Mouse (Mus musculus): ENCODE data around the gene Cldn7. TPM values are rescaled to one million over a fixed set of nuclear protein-coding genes. Genes with fewer than 3 reads are reported as not detected.

Cldn7 gene
- polyA plus RNA-seq, 1 experiment from 2014 or later: 397 TPM

DNA sequence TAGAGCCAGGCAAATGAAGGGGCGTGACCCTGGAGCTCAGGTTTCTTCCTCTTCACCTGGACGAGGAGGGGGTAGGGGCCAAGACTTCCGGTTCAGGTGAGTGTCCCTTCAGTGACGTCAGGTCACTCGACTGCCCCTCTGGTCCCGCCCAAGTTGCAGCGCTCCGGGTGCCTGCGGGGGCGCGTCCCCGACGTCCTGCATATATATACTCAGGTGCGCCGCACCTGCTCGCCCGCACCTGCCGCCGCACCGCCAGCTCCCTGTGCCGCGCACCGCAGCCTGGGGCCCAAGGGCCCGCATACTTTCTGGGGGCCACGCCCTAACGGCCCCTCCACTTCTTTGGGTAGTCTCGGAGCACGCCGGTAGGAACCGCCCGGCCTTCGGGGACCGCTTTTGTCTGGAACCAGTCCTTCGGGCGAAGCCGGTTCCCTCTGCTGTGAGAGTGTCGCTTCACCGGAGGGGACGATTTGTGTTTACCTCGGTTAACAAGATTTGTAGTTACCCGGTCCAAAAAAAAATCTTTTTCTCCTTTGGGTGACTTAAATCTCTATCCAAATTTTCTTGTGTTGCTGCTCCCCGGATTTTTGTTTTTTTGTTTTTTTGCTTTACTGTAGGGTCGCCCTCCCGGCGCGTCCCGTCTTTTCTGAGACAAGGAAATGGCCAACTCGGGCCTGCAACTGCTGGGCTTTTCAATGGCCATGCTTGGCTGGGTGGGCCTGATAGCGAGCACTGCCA is 859 bp downstream of the Cldn7 start:
- 2% methylated on average over 49 of the region's 49 CpGs for WGBS
- peak; percentile 83 for ATAC-seq (ENCODE audit: insufficient read depth, low FRiP score)
- Histone ChIP-seq H3K4me1 (ENCODE audit: control insufficient read depth, insufficient read depth, low read length) (no peaks in the 10 kb centered on the region), H3K27me3 (ENCODE audit: control insufficient read depth, insufficient read depth, low read length) (peaks cover 39% of the 10 kb centered on the region), H3K27ac (ENCODE audit: low read length) (peak overlapping the region; percentile 92), H3K36me3 (ENCODE audit: control insufficient read depth, insufficient read depth, low read length) (no peaks in the 10 kb centered on the region), H3K9me3 (replicated peaks; ENCODE audit: control insufficient read depth, low read length) (no peaks in the 10 kb centered on the region), H3K4me3 (replicated peaks; ENCODE audit: low read length) (peak overlapping the region; percentile 57), H3K4me2 (ENCODE audit: low read depth, low read length) (peak overlapping the region; percentile 57), H3K9ac (ENCODE audit: low read length) (peak overlapping the region; percentile 79)

DNA sequence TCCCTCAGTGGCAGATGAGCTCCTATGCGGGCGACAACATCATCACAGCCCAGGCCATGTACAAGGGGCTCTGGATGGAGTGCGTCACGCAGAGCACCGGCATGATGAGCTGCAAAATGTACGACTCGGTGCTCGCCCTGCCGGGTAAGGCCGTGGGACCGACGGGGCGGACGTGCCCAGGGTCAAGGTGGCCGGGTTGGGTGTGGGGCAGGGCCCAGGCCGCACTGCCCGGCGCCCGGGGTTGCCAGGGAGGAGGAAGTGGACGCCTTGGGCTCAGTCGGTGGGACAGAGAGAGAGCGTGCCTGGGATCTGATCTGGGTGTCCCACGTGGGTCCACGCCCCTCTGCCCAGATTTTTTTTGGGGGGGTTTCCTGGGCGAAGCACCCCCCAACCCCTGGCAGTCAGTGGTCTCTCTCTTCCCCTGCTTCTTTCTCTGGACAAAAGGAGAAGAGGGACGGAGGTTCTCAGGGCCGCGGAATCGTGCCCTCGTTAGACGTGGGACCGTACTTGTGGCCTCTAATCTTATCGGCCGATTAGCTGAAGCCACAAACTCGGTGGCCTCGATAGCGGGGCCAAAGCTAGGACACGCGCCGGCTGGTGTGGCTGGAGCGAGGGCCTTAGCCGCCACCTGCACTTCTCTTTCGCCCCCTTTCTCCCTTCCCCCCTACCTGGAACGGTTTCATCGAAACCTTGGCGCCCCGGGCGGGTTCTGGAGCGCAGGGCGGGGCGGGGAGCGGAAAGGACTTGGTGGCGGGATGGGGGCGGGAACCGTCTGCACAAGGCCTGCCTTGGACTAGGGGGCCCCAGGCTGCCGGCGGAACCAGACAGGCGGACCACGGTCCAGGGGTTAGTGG is 1.7 kb downstream of the Cldn7 start:
- 2% methylated on average over 59 of the region's 59 CpGs for WGBS
- ATAC-seq (ENCODE audit: insufficient read depth, low FRiP score): peak; percentile 78
- Histone ChIP-seq H3K4me2 (ENCODE audit: low read depth, low read length) (peak overlapping the region; percentile 57), H3K27me3 (ENCODE audit: control insufficient read depth, insufficient read depth, low read length) (peaks cover 39% of the 10 kb centered on the region), H3K4me1 (ENCODE audit: control insufficient read depth, insufficient read depth, low read length) (no peaks in the 10 kb centered on the region), H3K36me3 (ENCODE audit: control insufficient read depth, insufficient read depth, low read length) (no peaks in the 10 kb centered on the region), H3K4me3 (replicated peaks; ENCODE audit: low read length) (peak overlapping the region; percentile 57), H3K9me3 (replicated peaks; ENCODE audit: control insufficient read depth, low read length) (no peaks in the 10 kb centered on the region), H3K27ac (ENCODE audit: low read length) (peak overlapping the region; percentile 92), H3K9ac (ENCODE audit: low read length) (peak overlapping the region; percentile 79)

DNA sequence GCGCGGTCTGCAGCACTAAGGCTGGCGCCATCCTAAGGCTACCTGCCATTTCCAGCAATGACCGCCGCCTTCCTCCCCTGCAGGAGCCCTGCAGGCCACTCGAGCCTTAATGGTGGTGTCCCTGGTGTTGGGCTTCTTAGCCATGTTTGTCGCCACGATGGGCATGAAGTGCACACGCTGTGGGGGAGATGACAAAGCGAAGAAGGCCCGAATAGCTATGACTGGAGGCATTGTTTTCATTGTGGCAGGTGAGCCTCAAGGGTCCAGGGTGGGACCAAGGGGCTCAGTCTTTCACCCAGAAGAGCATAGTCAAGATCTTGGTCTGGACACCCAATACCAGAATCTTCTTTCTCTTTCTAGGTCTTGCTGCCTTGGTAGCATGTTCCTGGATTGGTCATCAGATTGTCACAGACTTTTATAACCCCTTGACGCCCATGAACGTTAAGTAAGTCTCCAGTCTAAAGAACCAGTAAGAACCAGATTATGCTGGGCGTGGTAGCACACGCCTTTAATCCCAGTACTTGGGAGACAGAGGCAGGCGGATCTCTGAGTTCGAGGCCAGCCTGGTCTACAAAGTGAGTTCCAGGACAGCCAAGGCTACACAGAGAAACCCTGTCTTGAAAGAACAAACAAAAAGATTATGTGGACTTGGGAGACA is 2.4 kb downstream of the Cldn7 start:
- H3K9me3 ChIP-seq (replicated peaks; ENCODE audit: control insufficient read depth, low read length): no peaks in the 10 kb centered on the region
- H3K9ac ChIP-seq (ENCODE audit: low read length): peak overlapping the region; percentile 79
- H3K4me3 ChIP-seq (replicated peaks; ENCODE audit: low read length): peak overlapping the region; percentile 57
- peak overlapping the region; percentile 57 for H3K4me2 ChIP-seq (ENCODE audit: low read depth, low read length)
- H3K27me3 ChIP-seq (ENCODE audit: control insufficient read depth, insufficient read depth, low read length): peaks cover 39% of the 10 kb centered on the region
- WGBS: 36% methylated on average over 17 of the region's 17 CpGs
- H3K4me1 ChIP-seq (ENCODE audit: control insufficient read depth, insufficient read depth, low read length): no peaks in the 10 kb centered on the region
- H3K27ac ChIP-seq (ENCODE audit: low read length): peak overlapping the region; percentile 92
- H3K36me3 ChIP-seq (ENCODE audit: control insufficient read depth, insufficient read depth, low read length): no peaks in the 10 kb centered on the region
- ATAC-seq (ENCODE audit: insufficient read depth, low FRiP score): no peak

DNA sequence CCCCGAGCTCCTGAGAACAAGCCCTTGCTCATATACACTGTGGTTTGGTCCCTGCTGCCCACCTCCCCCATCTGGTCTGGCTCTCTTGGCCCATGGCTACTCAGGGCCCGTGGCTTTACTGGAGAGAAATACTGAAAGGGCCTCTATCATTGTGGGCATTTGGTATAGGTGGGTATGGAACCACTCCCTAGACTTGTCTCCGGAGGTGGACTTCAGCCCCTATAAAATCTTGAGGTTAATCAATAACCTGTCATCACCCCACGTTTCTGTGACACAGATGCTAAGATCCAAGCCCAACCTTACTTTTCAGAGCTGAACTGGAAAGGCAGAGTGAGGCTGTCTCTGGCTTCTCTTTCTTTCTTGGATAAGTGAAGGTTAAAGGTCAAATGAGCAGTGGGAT is 4.2 kb downstream of the Cldn7 start:
- Histone ChIP-seq H3K27me3 (ENCODE audit: control insufficient read depth, insufficient read depth, low read length) (peaks cover 27% of the 10 kb centered on the region), H3K4me3 (replicated peaks; ENCODE audit: low read length) (no peak overlapping the region), H3K36me3 (ENCODE audit: control insufficient read depth, insufficient read depth, low read length) (0 out of 2 replicates have a peak, but pooled peaks cover 2% of the 10 kb centered on the region), H3K4me1 (ENCODE audit: control insufficient read depth, insufficient read depth, low read length) (no peaks in the 10 kb centered on the region), H3K4me2 (ENCODE audit: low read depth, low read length) (no peak overlapping the region), H3K9ac (ENCODE audit: low read length) (no peak overlapping the region), H3K27ac (ENCODE audit: low read length) (no peak overlapping the region), H3K9me3 (replicated peaks; ENCODE audit: control insufficient read depth, low read length) (no peaks in the 10 kb centered on the region)
- WGBS: 70% methylated on average over 4 of the region's 4 CpGs
- ATAC-seq (ENCODE audit: insufficient read depth, low FRiP score): no peak

DNA sequence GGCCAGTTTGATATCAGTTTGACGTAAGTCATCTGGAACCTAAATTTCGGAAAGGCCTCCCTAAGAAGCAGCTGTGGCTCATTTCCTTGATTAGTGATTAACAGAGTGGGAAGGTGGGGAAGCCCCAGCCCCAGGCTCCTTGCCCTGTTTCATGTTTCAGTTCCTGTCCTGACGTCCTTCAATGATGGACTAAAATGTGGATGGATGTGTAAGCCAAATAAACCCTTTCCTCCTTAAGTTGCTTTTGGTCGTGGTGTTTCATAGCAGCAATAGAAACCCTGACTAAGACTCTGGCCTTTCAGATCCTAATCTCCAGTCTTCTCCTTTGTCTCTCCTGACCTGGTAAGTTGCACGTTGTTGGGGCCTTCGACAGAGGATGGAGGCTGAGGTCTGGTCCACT is 5.6 kb downstream of the Cldn7 start:
- peaks cover 14% of the 10 kb centered on the region for H3K27me3 ChIP-seq (ENCODE audit: control insufficient read depth, insufficient read depth, low read length)
- no peak overlapping the region for H3K4me2 ChIP-seq (ENCODE audit: low read depth, low read length)
- no peak for ATAC-seq (ENCODE audit: insufficient read depth, low FRiP score)
- no peak overlapping the region for H3K27ac ChIP-seq (ENCODE audit: low read length)
- 63% methylated on average over 6 of the region's 6 CpGs for WGBS
- H3K9ac ChIP-seq (ENCODE audit: low read length): no peak overlapping the region
- no peaks in the 10 kb centered on the region for H3K4me1 ChIP-seq (ENCODE audit: control insufficient read depth, insufficient read depth, low read length)
- no peaks in the 10 kb centered on the region for H3K9me3 ChIP-seq (replicated peaks; ENCODE audit: control insufficient read depth, low read length)
- peaks cover 11% of the 10 kb centered on the region for H3K36me3 ChIP-seq (ENCODE audit: control insufficient read depth, insufficient read depth, low read length)
- no peak overlapping the region for H3K4me3 ChIP-seq (replicated peaks; ENCODE audit: low read length)

DNA sequence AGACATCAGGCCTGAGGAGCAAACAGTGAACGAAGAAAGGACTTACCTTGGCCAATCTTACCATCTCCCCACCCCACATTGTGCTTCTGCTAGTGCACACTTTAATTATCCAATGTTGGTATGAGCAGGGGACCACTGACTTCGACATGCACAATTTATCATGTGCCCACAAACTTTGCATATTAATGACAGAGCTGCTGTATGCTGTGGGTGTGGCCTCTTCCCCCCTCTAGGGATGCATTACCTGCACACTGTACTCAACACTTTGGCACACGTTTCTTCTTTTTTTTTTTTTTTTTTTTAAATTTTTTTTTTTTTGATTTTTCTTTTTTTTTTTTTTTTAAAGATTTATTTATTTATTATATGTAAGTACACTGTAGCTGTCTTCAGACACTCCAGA is 6.2 kb downstream of the Cldn7 start:
- Histone ChIP-seq H3K27me3 (ENCODE audit: control insufficient read depth, insufficient read depth, low read length) (peaks cover 10% of the 10 kb centered on the region), H3K9me3 (replicated peaks; ENCODE audit: control insufficient read depth, low read length) (no peaks in the 10 kb centered on the region), H3K4me2 (ENCODE audit: low read depth, low read length) (no peak overlapping the region), H3K4me1 (ENCODE audit: control insufficient read depth, insufficient read depth, low read length) (no peaks in the 10 kb centered on the region), H3K27ac (ENCODE audit: low read length) (no peak overlapping the region), H3K36me3 (ENCODE audit: control insufficient read depth, insufficient read depth, low read length) (peaks cover 11% of the 10 kb centered on the region), H3K9ac (ENCODE audit: low read length) (no peak overlapping the region), H3K4me3 (replicated peaks; ENCODE audit: low read length) (no peak overlapping the region)
- ATAC-seq (ENCODE audit: insufficient read depth, low FRiP score): no peak
- WGBS: 59% methylated on average over 3 of the region's 3 CpGs

DNA sequence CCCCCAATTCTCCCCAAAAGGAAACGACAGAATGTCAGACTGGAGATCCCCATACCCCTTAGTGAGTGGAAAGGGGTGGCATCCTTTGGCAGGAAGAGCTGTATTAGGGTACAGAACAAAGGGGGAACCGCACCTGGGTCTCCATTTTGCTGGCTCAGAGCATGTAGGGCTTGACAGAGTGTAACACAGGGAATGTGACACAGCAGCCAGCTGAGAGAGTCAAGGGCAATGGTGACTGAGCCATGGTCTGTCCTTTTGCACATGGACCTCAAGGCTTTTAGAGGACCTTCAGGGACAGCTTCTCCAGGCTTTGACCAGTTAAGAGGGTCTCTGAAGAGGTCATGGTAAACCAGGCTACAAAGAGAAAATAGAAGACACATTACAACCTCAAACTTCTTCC is 10.3 kb downstream of the Cldn7 start:
- Histone ChIP-seq H3K4me1 (ENCODE audit: control insufficient read depth, insufficient read depth, low read length) (peaks cover 3% of the 10 kb centered on the region; the same call in 1 of the 2 replicates), H3K36me3 (ENCODE audit: control insufficient read depth, insufficient read depth, low read length) (peaks cover 11% of the 10 kb centered on the region), H3K4me3 (replicated peaks; ENCODE audit: low read length) (no peak overlapping the region), H3K9ac (ENCODE audit: low read length) (no peak overlapping the region), H3K4me2 (ENCODE audit: low read depth, low read length) (no peak overlapping the region), H3K27ac (ENCODE audit: low read length) (no peak overlapping the region), H3K27me3 (ENCODE audit: control insufficient read depth, insufficient read depth, low read length) (no peaks in the 10 kb centered on the region), H3K9me3 (replicated peaks; ENCODE audit: control insufficient read depth, low read length) (no peaks in the 10 kb centered on the region)
- WGBS: 95% methylated on average over 2 of the region's 2 CpGs
- no peak for ATAC-seq (ENCODE audit: insufficient read depth, low FRiP score)

DNA sequence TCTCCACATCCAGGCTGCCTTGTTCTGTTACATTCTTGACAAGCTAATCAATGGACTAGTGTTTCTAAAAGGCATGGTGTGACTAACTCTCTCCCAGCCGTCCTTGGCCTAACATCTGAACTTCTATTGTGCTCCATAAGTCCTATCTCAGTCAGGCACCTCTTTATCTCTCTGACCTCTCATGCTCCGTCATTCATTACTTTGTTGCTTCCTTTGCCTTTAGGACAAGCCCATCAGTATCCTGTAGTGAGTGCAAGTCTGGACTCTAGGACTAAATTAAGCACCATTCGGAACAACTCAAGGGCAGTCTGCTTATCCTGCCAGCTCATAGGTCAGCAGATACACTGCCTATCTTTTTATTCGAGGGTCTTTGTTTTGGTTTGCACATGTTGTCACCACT is 11.7 kb downstream of the Cldn7 start:
- H3K9ac ChIP-seq (ENCODE audit: low read length): no peak overlapping the region
- 77% methylated on average over 4 of the region's 4 CpGs for WGBS
- peaks cover 11% of the 10 kb centered on the region for H3K36me3 ChIP-seq (ENCODE audit: control insufficient read depth, insufficient read depth, low read length)
- ATAC-seq (ENCODE audit: insufficient read depth, low FRiP score): no peak
- H3K27me3 ChIP-seq (ENCODE audit: control insufficient read depth, insufficient read depth, low read length): no peaks in the 10 kb centered on the region
- H3K9me3 ChIP-seq (replicated peaks; ENCODE audit: control insufficient read depth, low read length): no peaks in the 10 kb centered on the region
- H3K4me1 ChIP-seq (ENCODE audit: control insufficient read depth, insufficient read depth, low read length): peaks cover 3% of the 10 kb centered on the region; the same call in 1 of the 2 replicates
- H3K4me2 ChIP-seq (ENCODE audit: low read depth, low read length): no peak overlapping the region
- H3K4me3 ChIP-seq (replicated peaks; ENCODE audit: low read length): no peak overlapping the region
- H3K27ac ChIP-seq (ENCODE audit: low read length): no peak overlapping the region

DNA sequence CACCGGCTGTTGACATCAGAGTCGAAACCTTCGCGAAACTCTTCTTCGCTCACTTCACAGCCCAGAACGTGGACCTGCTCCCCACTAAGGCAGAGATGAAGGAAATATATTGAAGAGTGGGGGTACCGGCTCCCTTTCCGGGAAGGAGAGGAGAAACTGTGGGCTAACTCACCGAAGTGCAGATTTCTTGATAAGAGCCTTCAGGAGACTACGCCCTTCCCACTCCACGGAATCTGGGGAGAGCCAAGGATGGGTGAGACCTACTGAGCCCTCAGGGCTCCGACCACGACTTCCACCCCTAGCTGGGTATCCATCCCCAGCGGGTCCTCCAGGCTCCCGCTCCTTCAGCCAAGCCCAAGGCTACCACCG is 15.2 kb downstream of the Cldn7 start:
- Histone ChIP-seq H3K36me3 (ENCODE audit: control insufficient read depth, insufficient read depth, low read length) (peaks cover 9% of the 10 kb centered on the region), H3K4me2 (ENCODE audit: low read depth, low read length) (peak overlapping the region; percentile 63)

More for the DNA sequence above, 15.2 kb downstream of the Cldn7 start:
- peak overlapping the region; percentile 81 for H3K9ac ChIP-seq (ENCODE audit: low read length)
- ATAC-seq (ENCODE audit: insufficient read depth, low FRiP score): no peak
- no peaks in the 10 kb centered on the region for H3K9me3 ChIP-seq (replicated peaks; ENCODE audit: control insufficient read depth, low read length)
- peak overlapping the region; percentile 94 for H3K4me3 ChIP-seq (replicated peaks; ENCODE audit: low read length)
- WGBS: 2% methylated on average over 16 of the region's 16 CpGs
- H3K4me1 ChIP-seq (ENCODE audit: control insufficient read depth, insufficient read depth, low read length): peaks cover 16% of the 10 kb centered on the region
- H3K27me3 ChIP-seq (ENCODE audit: control insufficient read depth, insufficient read depth, low read length): no peaks in the 10 kb centered on the region
- H3K27ac ChIP-seq (ENCODE audit: low read length): peak overlapping the region; percentile 99

All from stomach, embryonic 16.5 days (tissue).